Mouse (Mus musculus): ENCODE data around the gene Hdhd5. TPM values are rescaled to one million over a fixed set of nuclear protein-coding genes. Genes with fewer than 3 reads are reported as not detected.

Gene Hdhd5
- polyA plus RNA-seq, 1 experiment from 2014 or later, result 5.9 TPM

GRCm38 (mm10) chr6:120572372-120572771 is 41.3 kb upstream of the Hdhd5 start:
- Histone ChIP-seq H3K27me3 (replicated peaks; ENCODE audit: control insufficient read depth, insufficient read depth, low read length) (no peaks in the 10 kb centered on the region), H3K4me2 (replicated peaks; ENCODE audit: low read depth) (no peak overlapping the region), H3K9ac (ENCODE audit: low read depth, low read length) (no peak overlapping the region), H3K27ac (ENCODE audit: low read depth, low read length) (no peak overlapping the region), H3K4me1 (replicated peaks; ENCODE audit: control insufficient read depth, insufficient read depth, low read length) (no peaks in the 10 kb centered on the region), H3K4me3 (ENCODE audit: low read depth, low read length) (no peak overlapping the region), H3K36me3 (ENCODE audit: control insufficient read depth, insufficient read depth) (no peaks in the 10 kb centered on the region), H3K9me3 (ENCODE audit: control insufficient read depth) (no peaks in the 10 kb centered on the region)
- no peak for TF ChIP-seq CTCF (IDR thresholded peaks at IDR 0.05; ENCODE audit: low read depth)
- no peak for ATAC-seq
- 68% methylated on average over 1 of the region's 1 CpGs for WGBS

- ATAC-seq, result no peak
- no peaks in the 10 kb centered on the region for H3K4me1 ChIP-seq (replicated peaks; ENCODE audit: control insufficient read depth, insufficient read depth, low read length)
- no peak overlapping the region for H3K9ac ChIP-seq (ENCODE audit: low read depth, low read length)
- no peak overlapping the region for H3K4me3 ChIP-seq (ENCODE audit: low read depth, low read length)
- no peak overlapping the region for H3K4me2 ChIP-seq (replicated peaks; ENCODE audit: low read depth)
- H3K27me3 ChIP-seq (replicated peaks; ENCODE audit: control insufficient read depth, insufficient read depth, low read length), result no peaks in the 10 kb centered on the region
- TF ChIP-seq CTCF (IDR thresholded peaks at IDR 0.05; ENCODE audit: low read depth), result no peak
- WGBS, result 73% methylated on average over 1 of the region's 1 CpGs
- H3K9me3 ChIP-seq (ENCODE audit: control insufficient read depth), result no peaks in the 10 kb centered on the region
- H3K36me3 ChIP-seq (ENCODE audit: control insufficient read depth, insufficient read depth), result no peaks in the 10 kb centered on the region
- H3K27ac ChIP-seq (ENCODE audit: low read depth, low read length), result no peak overlapping the region
These were observed 37.1 kb upstream of the Hdhd5 start for GRCm38 (mm10) chr6:120568257-120568656.

GRCm38 (mm10) chr6:120566911-120567909 is 36.1 kb upstream of the Hdhd5 start:
- no peak for ATAC-seq
- Histone ChIP-seq H3K4me1 (replicated peaks; ENCODE audit: control insufficient read depth, insufficient read depth, low read length) (no peaks in the 10 kb centered on the region), H3K4me3 (ENCODE audit: low read depth, low read length) (no peak overlapping the region), H3K36me3 (ENCODE audit: control insufficient read depth, insufficient read depth) (no peaks in the 10 kb centered on the region), H3K9ac (ENCODE audit: low read depth, low read length) (no peak overlapping the region), H3K9me3 (ENCODE audit: control insufficient read depth) (no peaks in the 10 kb centered on the region), H3K27ac (ENCODE audit: low read depth, low read length) (no peak overlapping the region), H3K27me3 (replicated peaks; ENCODE audit: control insufficient read depth, insufficient read depth, low read length) (no peaks in the 10 kb centered on the region), H3K4me2 (replicated peaks; ENCODE audit: low read depth) (no peak overlapping the region)
- TF ChIP-seq CTCF (IDR thresholded peaks at IDR 0.05; ENCODE audit: low read depth), result no peak
- WGBS, result 71% methylated on average over 18 of the region's 18 CpGs

- Histone ChIP-seq H3K36me3 (ENCODE audit: control insufficient read depth, insufficient read depth) (no peaks in the 10 kb centered on the region), H3K27me3 (replicated peaks; ENCODE audit: control insufficient read depth, insufficient read depth, low read length) (no peaks in the 10 kb centered on the region), H3K27ac (ENCODE audit: low read depth, low read length) (no peak overlapping the region), H3K4me3 (ENCODE audit: low read depth, low read length) (no peak overlapping the region), H3K9me3 (ENCODE audit: control insufficient read depth) (no peaks in the 10 kb centered on the region), H3K4me2 (replicated peaks; ENCODE audit: low read depth) (no peak overlapping the region), H3K9ac (ENCODE audit: low read depth, low read length) (no peak overlapping the region), H3K4me1 (replicated peaks; ENCODE audit: control insufficient read depth, insufficient read depth, low read length) (no peaks in the 10 kb centered on the region)
- no peak for TF ChIP-seq CTCF (IDR thresholded peaks at IDR 0.05; ENCODE audit: low read depth)
- ATAC-seq, result no peak
- WGBS, result 88% methylated on average over 8 of the region's 8 CpGs
These were observed 25.5 kb upstream of the Hdhd5 start for GRCm38 (mm10) chr6:120556641-120557040.

GRCm38 (mm10) chr6:120555983-120556567 is 25.0 kb upstream of the Hdhd5 start:
- H3K4me1 ChIP-seq (replicated peaks; ENCODE audit: control insufficient read depth, insufficient read depth, low read length), result no peaks in the 10 kb centered on the region
- no peaks in the 10 kb centered on the region for H3K36me3 ChIP-seq (ENCODE audit: control insufficient read depth, insufficient read depth)
- no peaks in the 10 kb centered on the region for H3K9me3 ChIP-seq (ENCODE audit: control insufficient read depth)
- H3K9ac ChIP-seq (ENCODE audit: low read depth, low read length), result no peak overlapping the region
- ATAC-seq, result no peak
- no peaks in the 10 kb centered on the region for H3K27me3 ChIP-seq (replicated peaks; ENCODE audit: control insufficient read depth, insufficient read depth, low read length)
- 89% methylated on average over 6 of the region's 6 CpGs for WGBS
- H3K4me2 ChIP-seq (replicated peaks; ENCODE audit: low read depth), result no peak overlapping the region
- no peak overlapping the region for H3K27ac ChIP-seq (ENCODE audit: low read depth, low read length)
- TF ChIP-seq CTCF (IDR thresholded peaks at IDR 0.05; ENCODE audit: low read depth), result no peak
- no peak overlapping the region for H3K4me3 ChIP-seq (ENCODE audit: low read depth, low read length)

- 60% methylated on average over 1 of the region's 1 CpGs for WGBS
These were observed 24.0 kb upstream of the Hdhd5 start for GRCm38 (mm10) chr6:120555152-120555551.

More at GRCm38 (mm10) chr6:120555152-120555551, 24.0 kb upstream of the Hdhd5 start:
- no peak for TF ChIP-seq CTCF (IDR thresholded peaks at IDR 0.05; ENCODE audit: low read depth)
- no peaks in the 10 kb centered on the region for H3K4me1 ChIP-seq (replicated peaks; ENCODE audit: control insufficient read depth, insufficient read depth, low read length)
- no peaks in the 10 kb centered on the region for H3K9me3 ChIP-seq (ENCODE audit: control insufficient read depth)
- H3K27ac ChIP-seq (ENCODE audit: low read depth, low read length), result no peak overlapping the region
- no peaks in the 10 kb centered on the region for H3K36me3 ChIP-seq (ENCODE audit: control insufficient read depth, insufficient read depth)
- H3K9ac ChIP-seq (ENCODE audit: low read depth, low read length), result no peak overlapping the region
- H3K27me3 ChIP-seq (replicated peaks; ENCODE audit: control insufficient read depth, insufficient read depth, low read length), result no peaks in the 10 kb centered on the region
- H3K4me2 ChIP-seq (replicated peaks; ENCODE audit: low read depth), result no peak overlapping the region
- no peak for ATAC-seq
- no peak overlapping the region for H3K4me3 ChIP-seq (ENCODE audit: low read depth, low read length)
